Mouse (Mus musculus): ENCODE measurements around the gene Plcl1.

DNA sequence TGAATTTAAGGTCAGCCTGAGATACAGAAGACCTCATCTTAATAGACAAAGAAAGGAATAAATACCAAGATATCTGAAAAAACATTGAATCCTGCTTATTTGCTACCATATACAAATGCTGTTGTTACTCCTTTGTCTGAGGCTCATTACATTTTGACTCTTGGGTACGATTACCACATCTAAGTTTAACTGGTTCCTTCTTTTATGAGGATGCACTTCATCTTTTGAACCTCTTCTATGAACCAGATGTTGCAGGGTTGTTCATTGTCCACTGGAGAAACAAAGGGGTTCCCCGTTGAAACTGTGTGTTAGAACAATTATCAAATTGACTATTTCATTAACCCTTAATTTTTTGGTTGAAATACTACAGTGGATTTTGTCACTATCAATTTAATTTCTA, 357.4 kb downstream of the Plcl1 start:
- TF ChIP-seq CTCF (IDR thresholded peaks at IDR 0.05; ENCODE audit: low read depth) (no peak), EP300 (IDR thresholded peaks at IDR 0.05; ENCODE audit: low read depth) (no peak)

All from liver, embryonic 14.5 days (tissue).